Mouse (Mus musculus) monocyte, adult 2 months (primary cell): ENCODE measurements around the gene Csn2.

Source experiments
- DNase-seq, 2 experiments: peaks; one replicate each; pipeline ENCODE4 v3.0.0; 2022; ENCODE audit warnings: low spot score in 2 of 2, low read depth in 1 of 2

Gene Csn2

DNA sequence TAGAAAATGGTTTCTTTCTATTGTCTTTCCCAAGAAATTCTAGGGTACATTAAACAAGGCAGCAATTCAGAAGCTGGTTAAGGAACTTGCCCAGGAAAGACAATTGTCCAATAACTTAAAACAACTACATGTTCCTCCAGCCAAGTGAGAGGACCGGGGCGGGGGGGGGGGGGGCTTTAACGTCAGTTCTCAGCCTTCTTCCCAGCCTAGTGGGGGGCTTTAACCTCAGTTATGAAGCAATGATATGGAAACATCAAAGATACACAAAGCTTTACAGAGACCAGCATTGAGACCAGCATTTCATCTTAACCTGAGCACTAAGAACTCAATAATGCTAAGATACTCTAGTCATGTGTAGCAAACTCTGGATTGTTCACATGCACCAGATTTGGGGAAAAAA, at the start of gene Csn2:
Csn2 (minus strand) TSS at position 101 of the 400 bp plus-strand sequence.
- DNase-seq, result no peak

DNA sequence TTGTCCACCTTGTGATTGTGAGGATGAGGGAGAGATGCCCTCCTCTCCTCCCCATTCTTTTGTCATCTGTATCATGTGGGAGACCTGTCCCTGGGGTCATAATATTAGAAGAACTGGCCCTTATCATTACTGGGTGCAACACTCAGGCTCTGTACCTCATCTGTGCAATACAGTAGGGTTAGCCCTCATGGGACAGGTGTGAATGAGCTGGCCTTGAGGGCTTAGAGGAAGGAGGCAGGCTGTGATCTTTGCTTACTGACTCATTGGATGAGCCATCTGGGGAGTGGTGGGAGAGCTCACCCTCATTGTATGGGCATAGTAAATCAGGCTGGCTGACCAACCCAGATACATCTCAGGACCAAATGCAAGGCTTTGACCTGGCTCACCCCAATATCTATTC, 35.4 kb upstream of the Csn2 start:
- DNase-seq, result no peak

DNA sequence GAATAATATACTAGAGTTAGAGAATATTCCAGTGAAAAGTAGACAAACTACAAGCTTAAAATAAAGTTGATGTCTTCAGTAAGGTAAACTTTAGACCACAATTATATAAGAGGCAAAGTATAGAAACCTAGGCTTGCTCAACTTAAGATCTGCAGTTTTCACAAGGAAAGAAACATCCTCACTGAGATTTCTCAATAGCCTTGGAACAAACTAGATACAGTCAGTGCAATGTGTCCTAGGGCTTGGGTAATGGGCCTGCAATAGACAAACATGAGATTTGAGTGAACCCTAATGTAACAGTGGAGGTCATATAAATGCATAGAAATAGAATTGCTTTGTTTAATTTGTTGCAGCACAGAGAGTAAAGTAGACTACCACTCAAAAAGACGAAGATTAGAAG, 6.5 kb upstream of the Csn2 start:
- no peak for DNase-seq

DNA sequence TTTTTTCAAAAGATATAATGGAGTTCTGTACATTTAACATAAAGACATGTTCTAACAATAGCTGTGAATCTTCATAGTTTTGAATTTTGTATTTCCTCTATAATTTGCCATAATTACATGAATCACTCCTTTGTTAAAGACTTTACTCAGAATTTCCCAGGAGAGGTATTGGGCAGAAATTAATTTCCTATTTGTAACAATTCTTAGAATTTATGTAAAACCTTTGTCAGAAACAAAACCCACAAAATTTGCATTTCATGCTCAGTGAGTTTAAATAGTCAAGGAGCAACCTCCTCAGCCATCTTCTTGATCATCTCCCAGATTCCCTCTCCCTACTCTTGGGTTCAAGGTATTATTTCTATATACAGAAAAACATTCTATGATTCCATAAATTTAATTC, 33.5 kb downstream of the Csn2 start, which contains the start of gene Csn1s1:
Csn1s1 (plus strand) TSS at position 301 of the 400 bp plus-strand sequence.
- DNase-seq, result no peak

GRCm38 (mm10) chr5:87642787-87643186, 56.6 kb downstream of the Csn2 start:
- DNase-seq, result no peak
